Mouse (Mus musculus): ENCODE data around the gene Nrf1. TPM values are rescaled to one million over a fixed set of nuclear protein-coding genes. Genes with fewer than 3 reads are reported as not detected.

Nrf1 gene
- polyA plus RNA-seq, 1 experiment from 2014 or later, result 64.8 TPM

- H3K9me3 ChIP-seq (ENCODE audit: control insufficient read depth, low read length), result no peaks in the 10 kb centered on the region
- ATAC-seq (replicated peaks; ENCODE audit: low FRiP score) (no peak), DNase-seq (ENCODE audit: low spot score) (no peak)
- H3K4me2 ChIP-seq, result no peak overlapping the region
- H3K4me1 ChIP-seq (replicated peaks; ENCODE audit: control insufficient read depth, insufficient read depth, low read length), result peaks cover 20% of the 10 kb centered on the region
- no peak overlapping the region for H3K4me3 ChIP-seq (ENCODE audit: low read depth, low read length)
- H3K27ac ChIP-seq (ENCODE audit: low read depth, low read length), result no peak overlapping the region
- peaks cover 99% of the 10 kb centered on the region for H3K27me3 ChIP-seq (replicated peaks; ENCODE audit: control insufficient read depth, insufficient read depth, low read length)
- H3K9ac ChIP-seq (ENCODE audit: low read depth, low read length), result no peak overlapping the region
- H3K36me3 ChIP-seq (ENCODE audit: control insufficient read depth, insufficient read depth, low read length), result no peaks in the 10 kb centered on the region
- 4% methylated on average over 27 of the region's 27 CpGs for WGBS
Observed at GRCm38 (mm10) chr6:30178023-30178639, 130.3 kb downstream of the Nrf1 start.

DNA sequence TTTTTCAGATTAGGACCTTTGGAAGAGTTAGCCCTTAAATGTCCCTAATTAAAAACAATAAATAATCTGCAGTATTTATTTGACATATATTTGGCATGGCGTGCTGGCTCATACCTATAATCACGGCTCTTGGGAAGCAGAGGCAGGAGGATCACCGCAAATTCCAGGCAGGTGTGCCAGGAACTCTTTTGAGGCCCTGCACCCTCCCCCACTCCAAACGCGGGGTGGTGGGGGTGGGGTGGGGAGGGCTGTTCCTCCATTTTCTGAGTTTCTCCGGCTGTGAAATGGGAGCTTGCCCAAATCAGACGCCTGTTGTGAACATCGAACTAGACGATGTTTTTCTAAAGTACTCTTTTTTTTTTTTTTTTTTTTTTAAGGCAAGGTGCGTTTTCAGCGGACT lies 131.3 kb downstream of the Nrf1 start:
- Histone ChIP-seq H3K4me3 (ENCODE audit: low read depth, low read length) (no peak overlapping the region), H3K4me1 (replicated peaks; ENCODE audit: control insufficient read depth, insufficient read depth, low read length) (peaks cover 12% of the 10 kb centered on the region), H3K9me3 (ENCODE audit: control insufficient read depth, low read length) (no peaks in the 10 kb centered on the region), H3K4me2 (no peak overlapping the region), H3K9ac (ENCODE audit: low read depth, low read length) (no peak overlapping the region), H3K27me3 (replicated peaks; ENCODE audit: control insufficient read depth, insufficient read depth, low read length) (peaks cover 95% of the 10 kb centered on the region), H3K27ac (ENCODE audit: low read depth, low read length) (no peak overlapping the region), H3K36me3 (ENCODE audit: control insufficient read depth, insufficient read depth, low read length) (no peaks in the 10 kb centered on the region)
- DNase-seq (ENCODE audit: low spot score) (no peak), ATAC-seq (replicated peaks; ENCODE audit: low FRiP score) (no peak)
- WGBS, result 16% methylated on average over 11 of the region's 11 CpGs

- no peaks in the 10 kb centered on the region for H3K36me3 ChIP-seq (ENCODE audit: control insufficient read depth, insufficient read depth, low read length)
- H3K9me3 ChIP-seq (ENCODE audit: control insufficient read depth, low read length), result no peaks in the 10 kb centered on the region
- peaks cover 92% of the 10 kb centered on the region for H3K27me3 ChIP-seq (replicated peaks; ENCODE audit: control insufficient read depth, insufficient read depth, low read length)
- no peak overlapping the region for H3K4me2 ChIP-seq
- WGBS, result 38% methylated on average over 2 of the region's 2 CpGs
- ATAC-seq (replicated peaks; ENCODE audit: low FRiP score) (no peak), DNase-seq (ENCODE audit: low spot score) (no peak)
- H3K4me1 ChIP-seq (replicated peaks; ENCODE audit: control insufficient read depth, insufficient read depth, low read length), result peaks cover 4% of the 10 kb centered on the region; the same call in 1 of the 2 replicates
- no peak overlapping the region for H3K4me3 ChIP-seq (ENCODE audit: low read depth, low read length)
- no peak overlapping the region for H3K27ac ChIP-seq (ENCODE audit: low read depth, low read length)
- H3K9ac ChIP-seq (ENCODE audit: low read depth, low read length), result no peak overlapping the region
Observed at GRCm38 (mm10) chr6:30180321-30180720, 132.5 kb downstream of the Nrf1 start.

DNA sequence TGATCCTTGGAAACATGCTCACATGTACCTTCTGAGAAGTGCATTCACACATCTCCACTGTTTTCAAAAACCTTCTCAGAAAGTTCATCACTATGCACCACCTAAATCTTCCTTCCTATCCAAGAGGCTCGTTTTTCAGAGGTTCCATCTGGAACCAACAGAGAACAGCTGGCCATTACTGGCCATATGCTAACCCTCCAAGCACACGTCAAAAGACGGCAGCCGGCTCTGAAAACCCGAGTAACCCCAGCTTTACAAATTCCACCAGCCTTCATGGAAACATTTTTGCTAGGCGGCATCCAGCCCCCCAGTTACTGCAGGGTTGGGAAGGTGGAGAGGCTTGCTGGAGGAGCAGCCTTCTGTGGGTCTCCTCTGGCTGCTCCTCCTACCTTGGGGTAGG lies 134.2 kb downstream of the Nrf1 start:
- ATAC-seq (replicated peaks; ENCODE audit: low FRiP score) (no peak), DNase-seq (ENCODE audit: low spot score) (no peak)
- no peak overlapping the region for H3K4me3 ChIP-seq (ENCODE audit: low read depth, low read length)
- H3K9me3 ChIP-seq (ENCODE audit: control insufficient read depth, low read length), result no peaks in the 10 kb centered on the region
- no peak overlapping the region for H3K4me2 ChIP-seq
- peaks cover 79% of the 10 kb centered on the region for H3K27me3 ChIP-seq (replicated peaks; ENCODE audit: control insufficient read depth, insufficient read depth, low read length)
- no peak overlapping the region for H3K9ac ChIP-seq (ENCODE audit: low read depth, low read length)
- 75% methylated on average over 6 of the region's 6 CpGs for WGBS
- H3K27ac ChIP-seq (ENCODE audit: low read depth, low read length), result no peak overlapping the region
- H3K36me3 ChIP-seq (ENCODE audit: control insufficient read depth, insufficient read depth, low read length), result no peaks in the 10 kb centered on the region
- no peaks in the 10 kb centered on the region for H3K4me1 ChIP-seq (replicated peaks; ENCODE audit: control insufficient read depth, insufficient read depth, low read length)

- WGBS, result 77% methylated on average over 4 of the region's 4 CpGs
- Histone ChIP-seq H3K4me3 (ENCODE audit: low read depth, low read length) (no peak overlapping the region), H3K9me3 (ENCODE audit: control insufficient read depth, low read length) (no peaks in the 10 kb centered on the region), H3K4me1 (replicated peaks; ENCODE audit: control insufficient read depth, insufficient read depth, low read length) (no peaks in the 10 kb centered on the region), H3K27me3 (replicated peaks; ENCODE audit: control insufficient read depth, insufficient read depth, low read length) (peaks cover 64% of the 10 kb centered on the region), H3K9ac (ENCODE audit: low read depth, low read length) (no peak overlapping the region), H3K36me3 (ENCODE audit: control insufficient read depth, insufficient read depth, low read length) (no peaks in the 10 kb centered on the region), H3K4me2 (no peak overlapping the region), H3K27ac (ENCODE audit: low read depth, low read length) (no peak overlapping the region)
- DNase-seq (ENCODE audit: low spot score), result no peak
- ATAC-seq (replicated peaks; ENCODE audit: low FRiP score), result no peak
Observed at GRCm38 (mm10) chr6:30183624-30184023, 135.8 kb downstream of the Nrf1 start.

- H3K27ac ChIP-seq (ENCODE audit: low read depth, low read length), result no peak overlapping the region
- ATAC-seq (replicated peaks; ENCODE audit: low FRiP score) (no peak), DNase-seq (ENCODE audit: low spot score) (no peak)
- WGBS, result 81% methylated on average over 11 of the region's 11 CpGs
- no peak overlapping the region for H3K4me2 ChIP-seq
- no peaks in the 10 kb centered on the region; the same call in 1 of the 2 replicates for H3K27me3 ChIP-seq (replicated peaks; ENCODE audit: control insufficient read depth, insufficient read depth, low read length)
- H3K4me3 ChIP-seq (ENCODE audit: low read depth, low read length), result no peak overlapping the region
- no peaks in the 10 kb centered on the region for H3K9me3 ChIP-seq (ENCODE audit: control insufficient read depth, low read length)
- no peak overlapping the region for H3K9ac ChIP-seq (ENCODE audit: low read depth, low read length)
- no peaks in the 10 kb centered on the region for H3K4me1 ChIP-seq (replicated peaks; ENCODE audit: control insufficient read depth, insufficient read depth, low read length)
- H3K36me3 ChIP-seq (ENCODE audit: control insufficient read depth, insufficient read depth, low read length), result no peaks in the 10 kb centered on the region
Observed at GRCm38 (mm10) chr6:30195656-30196055, 147.9 kb downstream of the Nrf1 start.

DNA sequence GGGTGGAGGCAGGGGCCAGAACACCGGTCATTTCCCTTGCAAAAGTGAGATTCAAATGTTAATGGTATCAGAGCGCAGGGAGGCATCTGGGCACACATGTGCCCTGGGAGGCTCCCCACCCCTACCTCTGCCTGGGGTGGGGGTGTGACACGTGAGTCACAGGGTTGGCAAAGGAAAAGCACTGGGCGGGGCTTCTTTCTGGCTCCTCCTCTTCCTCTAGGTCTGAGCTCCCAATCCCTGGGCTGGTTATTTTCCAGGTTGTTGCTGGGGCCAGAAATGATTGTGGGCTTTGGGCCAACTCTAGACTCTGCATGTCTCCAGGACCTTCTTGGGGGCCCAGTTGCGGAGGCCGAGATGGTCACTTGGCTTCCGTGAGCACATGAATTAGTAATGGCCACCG lies 148.4 kb downstream of the Nrf1 start:
- ATAC-seq (replicated peaks; ENCODE audit: low FRiP score), result no peak
- H3K27ac ChIP-seq (ENCODE audit: low read depth, low read length), result no peak overlapping the region

More for the DNA sequence above, 148.4 kb downstream of the Nrf1 start:
- no peak overlapping the region for H3K4me2 ChIP-seq
- H3K9ac ChIP-seq (ENCODE audit: low read depth, low read length), result no peak overlapping the region
- H3K36me3 ChIP-seq (ENCODE audit: control insufficient read depth, insufficient read depth, low read length), result no peaks in the 10 kb centered on the region
- H3K4me1 ChIP-seq (replicated peaks; ENCODE audit: control insufficient read depth, insufficient read depth, low read length), result no peaks in the 10 kb centered on the region
- WGBS, result 74% methylated on average over 8 of the region's 8 CpGs
- no peak for DNase-seq (ENCODE audit: low spot score)
- no peaks in the 10 kb centered on the region; the same call in 1 of the 2 replicates for H3K27me3 ChIP-seq (replicated peaks; ENCODE audit: control insufficient read depth, insufficient read depth, low read length)
- H3K9me3 ChIP-seq (ENCODE audit: control insufficient read depth, low read length), result no peaks in the 10 kb centered on the region
- no peak overlapping the region for H3K4me3 ChIP-seq (ENCODE audit: low read depth, low read length)

MicroRNA genes within 50 kb of the gene (microRNA counts, 519-probe panel; counts per million panel counts)
- microRNA mmu-miR-182 (not detected), microRNA mmu-miR-183 (2,673 counts per million, percentile 8 among the panel's probes with 10 or more counts), microRNA mmu-miR-96 (4,804 counts per million, percentile 36 among the panel's probes with 10 or more counts)

Small RNA genes within 50 kb of the gene (microRNA-seq; reads per million reads assigned to microRNA genes)
- gene Mir182 (ENCODE audit: borderline number of aligned reads), result 2,817 reads per million, percentile 84 among the genes with 10 or more reads in this experiment
- gene Mir183 (ENCODE audit: borderline number of aligned reads), result 1,078 reads per million, percentile 73 among the genes with 10 or more reads in this experiment
- 653 reads per million, percentile 68 among the genes with 10 or more reads in this experiment for gene Mir96 (ENCODE audit: borderline number of aligned reads)

Other genes starting within 250 kb of the Nrf1 start
- 0.39 and 0.51 TPM in 2 replicates for gene Strip2, start 131.0 kb upstream of the Nrf1 start, polyA plus RNA-seq (2014; fragmentation: Nextera tagmentation; extraction: Ambion mirVana)